Mouse (Mus musculus) hindbrain, embryonic 14.5 days (tissue): ENCODE measurements at regions not wholly inside any gene's neighbourhood (a gene's known extent, or its start where the extent isn't known, plus 50 kb on each side); places are given as distances from the start of the nearest gene placed in this dataset.

Experiments used
- ATAC-seq: fragments of 200-750 bp; cut with Nextera tagmentation; 2 replicates; pipeline ENCODE4 v1.8.0; 2017; ENCODE audit warnings: moderate number of reproducible peaks, mild to moderate bottlenecking, moderate TSS enrichment, moderate library complexity; ENCODE audit not compliant: low FRiP score
- DNase-seq: peaks from one replicate; pipeline ENCODE4 v3.0.0-alpha.2; 2015; ENCODE audit warnings: low spot score
- H3K27ac ChIP-seq: fragments of 300-500 bp; sonication (generic); 2 replicates; pipeline ENCODE4 v1.5.1; 2014; ENCODE audit warnings: mild to moderate bottlenecking, moderate library complexity
- H3K27me3 ChIP-seq: fragments of 300-500 bp; sonication (generic); 2 replicates; pipeline ENCODE4 v1.6.1; 2014; ENCODE audit warnings: mild to moderate bottlenecking, low read length, mixed read lengths; ENCODE audit not compliant: control insufficient read depth, insufficient read depth
- H3K36me3 ChIP-seq: fragments of 300-500 bp; sonication (generic); replicated peaks from 2 replicates; pipeline ENCODE4 v1.6.1; 2014; ENCODE audit not compliant: control insufficient read depth, insufficient read depth
- H3K4me1 ChIP-seq: fragments of 300-500 bp; sonication (generic); replicated peaks from 2 replicates; pipeline ENCODE4 v1.6.1; 2014; ENCODE audit warnings: antibody characterized with exemption, low read length, mixed read lengths; ENCODE audit not compliant: control insufficient read depth, insufficient read depth
- H3K4me2 ChIP-seq: fragments of 300-500 bp; sonication (generic); replicated peaks from 2 replicates; pipeline ENCODE4 v1.6.1; 2014; ENCODE audit warnings: mild to moderate bottlenecking, moderate library complexity
- H3K4me3 ChIP-seq: fragments of 300-500 bp; sonication (generic); replicated peaks from 2 replicates; pipeline ENCODE4 v1.5.1; 2014; ENCODE audit warnings: mild to moderate bottlenecking, low read length
- H3K9ac ChIP-seq: fragments of 300-500 bp; sonication (generic); 2 replicates; pipeline ENCODE4 v1.6.1; 2014
- H3K9me3 ChIP-seq: fragments of 300-500 bp; sonication (generic); 2 replicates; pipeline ENCODE4 v1.6.1; 2016; ENCODE audit warnings: low read length; ENCODE audit not compliant: control insufficient read depth
- WGBS: fragments of 180-500 bp; shearing (Covaris S2); extraction: QIAGEN DNeasy Blood & Tissue Kit; methylation state at CpG from one replicate; pipeline ENCODE4 v1.1.7; 2014; 5-methylcytosine and 5-hydroxymethylcytosine counted together

DNA sequence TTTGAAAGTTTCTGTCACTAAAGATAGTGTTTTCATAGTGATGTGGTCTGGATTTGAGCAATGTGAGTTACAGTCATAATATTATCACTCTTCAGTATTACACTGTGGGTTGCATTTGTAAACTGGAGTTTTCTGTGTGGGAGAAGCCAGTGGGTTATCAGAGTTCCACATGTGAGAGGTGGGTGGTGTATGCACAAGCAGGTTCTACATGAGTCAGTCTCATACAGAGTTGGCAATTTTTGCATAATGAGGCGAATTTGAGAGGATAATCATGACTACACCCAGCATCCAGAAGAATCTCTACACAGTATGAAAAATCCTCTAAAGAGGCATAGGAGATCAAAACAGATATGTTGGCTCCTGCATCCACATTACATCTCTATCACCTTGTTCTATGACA, 68.2 kb upstream of the Grm7 start:
- Histone ChIP-seq H3K9me3 (no peaks in the 10 kb centered on the region), H3K9ac (no peak overlapping the region), H3K4me2 (no peak overlapping the region), H3K27ac (no peak overlapping the region), H3K36me3 (no peaks in the 10 kb centered on the region), H3K4me3 (no peak overlapping the region), H3K4me1 (no peaks in the 10 kb centered on the region), H3K27me3 (no peaks in the 10 kb centered on the region)
- DNase-seq (no peak), ATAC-seq (no peak)
- 62% methylated on average over 1 of the region's 1 CpGs for WGBS
